Mouse (Mus musculus) ES-E14 (cell line): ENCODE measurements at regions not wholly inside any gene's neighbourhood (a gene's known extent, or its start where the extent isn't known, plus 50 kb on each side); places are given as distances from the start of the nearest gene placed in this dataset.
A peak's percentile ranks its signal among the peaks of the same experiment; 100 is the strongest.

Experiments used
- DNase-seq: peaks from one replicate; pipeline ENCODE4 v3.0.0-alpha.2; 2013; ENCODE audit warnings: low read depth, low spot score
- H3K27ac ChIP-seq: 2 replicates; pipeline ENCODE4 v1.5.1; 2012; ENCODE audit warnings: low read depth, mild to moderate bottlenecking, low read length, moderate library complexity, mixed read lengths; ENCODE audit not compliant: poor library complexity, insufficient read depth, severe bottlenecking
- H3K36me3 ChIP-seq: 2 replicates; pipeline ENCODE4 v1.6.1; 2012; ENCODE audit warnings: mild to moderate bottlenecking, low read length, moderate library complexity, mixed read lengths; ENCODE audit not compliant: control insufficient read depth, poor library complexity, insufficient read depth, severe bottlenecking
- H3K4me1 ChIP-seq, 2 experiments: fragments of 150-350 bp in 1 of 2; sonication (generic) in 1 of 2; 2 replicates each; pipeline ENCODE4 v1.6.1; 2012; ENCODE audit warnings: low read length in 2 of 2, mild to moderate bottlenecking in 1 of 2, mixed read lengths in 1 of 2; ENCODE audit not compliant: control insufficient read depth in 2 of 2, insufficient read depth in 2 of 2, poor library complexity in 1 of 2
- H3K4me3 ChIP-seq, 2 experiments: fragments of 150-350 bp in 1 of 2; sonication (generic) in 1 of 2; 2 replicates each; pipeline ENCODE4 v1.5.1; 2012; ENCODE audit warnings: low read length in 2 of 2, low read depth in 1 of 2, mild to moderate bottlenecking in 1 of 2, mixed read lengths in 1 of 2; ENCODE audit not compliant: insufficient read depth in 1 of 2, poor library complexity in 1 of 2, severe bottlenecking in 1 of 2
- H3K9ac ChIP-seq: 2 replicates; pipeline ENCODE4 v1.6.1; 2012; ENCODE audit warnings: low read depth, mild to moderate bottlenecking, low read length, mixed read lengths; ENCODE audit not compliant: poor library complexity, insufficient read depth, severe bottlenecking
- H3K9me3 ChIP-seq: fragments of 150-350 bp; sonication (generic); 2 replicates; pipeline ENCODE4 v1.6.1; 2012; ENCODE audit warnings: low read depth, mild to moderate bottlenecking, low read length; ENCODE audit not compliant: control insufficient read depth, insufficient read depth
- CHD2 ChIP-seq: IDR thresholded peaks from 2 replicates; pipeline ENCODE4 v1.6.1; 2014; ENCODE audit warnings: mild to moderate bottlenecking, low read depth, low read length, inconsistent platforms
- HCFC1 ChIP-seq: IDR thresholded peaks from 2 replicates; pipeline ENCODE4 v1.6.1; 2012; ENCODE audit warnings: low read length, inconsistent platforms, borderline replicate concordance; ENCODE audit not compliant: insufficient read depth
- MAFK ChIP-seq: IDR thresholded peaks from 2 replicates; pipeline ENCODE4 v1.6.1; 2014; ENCODE audit warnings: mild to moderate bottlenecking, low read depth, low read length, inconsistent platforms; ENCODE audit not compliant: insufficient read depth
- ZC3H11A ChIP-seq: IDR thresholded peaks from 2 replicates; pipeline ENCODE4 v1.6.1; 2012; ENCODE audit warnings: low read depth, mild to moderate bottlenecking, inconsistent platforms, low read length, borderline replicate concordance
- ZNF384 ChIP-seq: IDR thresholded peaks from 2 replicates; pipeline ENCODE4 v1.6.1; 2012; ENCODE audit warnings: low read depth, low read length, inconsistent platforms
- in situ Hi-C, 2 experiments: fragments of 600-800 bp; cut with MboI; formaldehyde crosslinking; loops; one replicate each; pipeline ENCODE4 v1.15.1; 2025; ENCODE audit warnings: low sequenced_read_pairs in 2 of 2, inconsistent platforms in 1 of 2; ENCODE audit not compliant: unreplicated experiment in 2 of 2

GRCm38 (mm10) chr17:70909573-70909972 is 56.2 kb upstream of the Tgif1 start:
- no peak for DNase-seq
- Histone ChIP-seq H3K9ac (no peak overlapping the region), H3K36me3 (no peaks in the 10 kb centered on the region), H3K9me3 (no peaks in the 10 kb centered on the region), H3K4me1 (peaks cover 0 to 18% of the 10 kb centered on the region in 2 experiments; a peak in 1 of 4 replicates), H3K4me3 (no peak overlapping the region), H3K27ac (no peak overlapping the region)
- in situ Hi-C loops = no loop called here
- no peak for TF ChIP-seq MAFK
- no peak for TF ChIP-seq HCFC1
- no peak for TF ChIP-seq CHD2
- TF ChIP-seq ZNF384 = no peak
- no peak for TF ChIP-seq ZC3H11A

DNA sequence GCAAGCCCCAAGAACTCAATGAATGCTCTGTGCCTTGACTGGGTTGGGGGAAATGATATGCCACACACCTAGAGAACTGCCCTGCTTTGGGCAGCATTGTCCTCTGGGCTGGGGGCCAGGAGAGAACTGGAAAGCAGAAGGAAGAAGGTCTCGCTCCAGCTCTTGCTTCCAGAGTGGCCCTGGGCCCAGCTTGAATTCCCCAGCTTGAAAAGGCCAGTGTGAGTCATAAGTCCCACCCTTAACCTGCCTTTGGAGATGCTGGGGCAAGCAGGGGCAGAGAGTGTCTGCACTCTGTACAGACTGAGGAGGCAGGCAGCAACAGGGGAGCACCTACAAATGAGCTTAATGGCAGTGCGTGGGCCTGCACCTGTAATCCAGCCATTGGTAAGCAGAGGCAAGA is 55.0 kb upstream of the Tgif1 start:
- peaks cover 0 to 18% of the 10 kb centered on the region in 2 experiments; a peak in 1 of 4 replicates for H3K4me1 ChIP-seq
- H3K9ac ChIP-seq = no peak overlapping the region
- H3K9me3 ChIP-seq = no peaks in the 10 kb centered on the region
- H3K4me3 ChIP-seq = peak overlapping the region in 1 of 2 experiments; percentile 30; a peak in 1 of 4 replicates
- H3K27ac ChIP-seq = no peak overlapping the region
- in situ Hi-C loops = no loop called here
- DNase-seq = no peak
- TF ChIP-seq ZNF384 (no peak), ZC3H11A (no peak), MAFK (no peak), HCFC1 (no peak), CHD2 (no peak)
- no peaks in the 10 kb centered on the region for H3K36me3 ChIP-seq
